Mouse (Mus musculus) kidney, adult 2 months (tissue): ENCODE results near the gene Nub1. TPM values are rescaled to one million over a fixed set of nuclear protein-coding genes. Genes with fewer than 3 reads are reported as not detected.

ENCODE experiments used
- DNase-seq: peaks from one replicate; pipeline ENCODE4 v3.0.0; 2021
- H3K27ac ChIP-seq: fragments of 200-500 bp; 2 replicates; pipeline ENCODE4 v1.5.1; 2012; ENCODE audit warnings: low read depth, low read length, control low read depth, inconsistent platforms; ENCODE audit not compliant: insufficient read depth
- H3K27me3 ChIP-seq: fragments of 200-500 bp; replicated peaks from 2 replicates; pipeline ENCODE4 v1.6.1; 2012; ENCODE audit warnings: mild to moderate bottlenecking, moderate library complexity, low read length, inconsistent platforms; ENCODE audit not compliant: control insufficient read depth, insufficient read depth
- H3K36me3 ChIP-seq: fragments of 200-500 bp; 2 replicates; pipeline ENCODE4 v1.6.1; 2012; ENCODE audit warnings: mild to moderate bottlenecking, moderate library complexity, low read length, inconsistent platforms; ENCODE audit not compliant: control insufficient read depth, insufficient read depth
- H3K4me1 ChIP-seq: fragments of 200-500 bp; 2 replicates; pipeline ENCODE4 v1.6.1; 2011; ENCODE audit warnings: low read length; ENCODE audit not compliant: control insufficient read depth, insufficient read depth
- H3K4me3 ChIP-seq: fragments of 200-500 bp; 2 replicates; pipeline ENCODE4 v1.5.1; 2011; ENCODE audit warnings: mild to moderate bottlenecking, low read depth, low read length, control low read depth; ENCODE audit not compliant: insufficient read depth
- CTCF ChIP-seq: fragments of 200-500 bp; conservative IDR thresholded peaks from 2 replicates; pipeline ENCODE4 v1.5.1; 2011; ENCODE audit warnings: low read depth, mild to moderate bottlenecking, control low read depth, low read length, moderate library complexity, mixed read lengths; ENCODE audit not compliant: insufficient read depth, insufficient read length
- POLR2A ChIP-seq: fragments of 200-500 bp; IDR thresholded peaks from one replicate; pipeline ENCODE4 v1.6.1; 2011; ENCODE audit warnings: low read depth, low read length, control low read depth
- WGBS: fragments of 180-500 bp; shearing (Covaris S2); methylation state at CpG from one replicate; pipeline ENCODE4 v1.1.7; 2018; 5-methylcytosine and 5-hydroxymethylcytosine counted together
- polyA plus RNA-seq: library from polyadenylated mRNA; depleted of rRNA; stranded (reverse); fragments of >200 nt; gene quantifications from 2 replicates; pipeline ENCODE4 v1.2.3, GENCODE M21; 2012

Nub1 gene
- polyA plus RNA-seq, 1 experiment: 37.5 TPM

DNA sequence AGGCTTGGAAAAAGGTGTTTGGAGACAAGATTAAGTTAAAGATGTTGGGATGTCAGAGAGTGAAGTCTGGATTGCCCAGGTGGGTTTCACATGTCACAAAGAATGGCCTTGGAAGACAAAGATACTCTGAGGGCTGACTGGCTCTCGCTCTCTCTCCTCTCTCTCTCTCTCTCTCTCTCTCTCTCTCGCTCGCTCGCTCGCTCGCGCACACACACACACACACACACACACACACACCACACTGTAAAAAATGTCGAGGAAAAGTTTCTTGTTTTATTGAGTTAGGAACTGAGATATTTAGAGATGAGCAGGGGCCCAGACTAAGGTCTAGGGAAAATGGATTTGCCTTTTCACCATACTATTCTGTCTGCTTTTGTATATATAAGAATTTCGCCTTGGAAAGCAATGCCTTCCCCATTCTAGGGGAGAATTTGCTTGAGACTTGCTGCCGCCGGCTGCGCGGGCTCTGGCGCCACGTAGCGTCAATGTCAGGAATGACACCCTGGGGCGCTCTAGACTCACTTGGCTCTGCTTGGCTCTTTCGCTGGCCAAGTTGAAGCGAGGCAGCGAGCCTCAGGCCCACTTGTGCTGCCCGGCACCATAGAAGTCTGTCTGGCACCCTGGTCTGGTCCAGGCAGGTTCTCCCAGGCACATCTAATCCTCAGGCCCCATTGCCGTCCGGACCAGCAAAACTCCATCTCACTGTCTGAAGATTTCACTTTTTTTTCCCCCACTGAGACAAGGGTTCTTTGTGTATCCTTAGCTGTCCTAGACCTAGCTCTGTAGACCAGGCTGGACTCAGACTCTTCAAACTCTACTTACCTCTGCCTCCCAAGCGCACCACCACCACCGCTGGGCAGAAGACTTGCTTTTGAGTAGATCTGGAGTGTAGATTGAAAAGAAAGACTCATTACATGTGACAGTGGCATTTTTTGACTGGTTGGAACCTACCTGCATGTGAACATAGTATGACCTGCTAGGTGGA lies 33.3 kb upstream of the Nub1 start:
- DNase-seq: peak; percentile 84
- 28% methylated on average over 25 of the region's 25 CpGs for WGBS
- Histone ChIP-seq H3K36me3 (no peaks in the 10 kb centered on the region), H3K27me3 (no peaks in the 10 kb centered on the region), H3K4me1 (no peaks in the 10 kb centered on the region), H3K4me3 (no peak overlapping the region), H3K27ac (no peak overlapping the region)
- TF ChIP-seq POLR2A (no peak), CTCF (peak; percentile 93)

DNA sequence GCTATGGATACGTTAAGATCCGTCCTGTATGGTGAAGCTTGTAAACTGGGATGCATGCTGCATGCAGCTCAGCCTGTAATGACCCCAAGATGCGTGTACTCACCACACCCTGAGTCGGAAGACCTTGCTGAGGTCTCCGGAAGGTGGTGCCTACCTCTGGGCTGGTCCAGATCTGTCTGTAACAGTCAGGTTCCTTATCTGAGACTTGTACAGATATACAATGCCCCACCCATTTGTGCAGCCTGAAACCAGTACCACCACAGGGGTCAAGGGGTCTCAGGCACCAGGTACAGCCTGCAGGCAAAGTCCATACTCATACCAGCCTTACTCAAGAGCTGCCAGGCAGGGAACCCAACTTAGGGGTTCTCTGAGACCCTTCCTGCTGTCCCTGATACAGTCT lies 32.6 kb upstream of the Nub1 start:
- Histone ChIP-seq H3K36me3 (no peaks in the 10 kb centered on the region), H3K27ac (no peak overlapping the region), H3K4me3 (no peak overlapping the region), H3K27me3 (no peaks in the 10 kb centered on the region), H3K4me1 (no peaks in the 10 kb centered on the region)
- no peak for TF ChIP-seq CTCF
- no peak for TF ChIP-seq POLR2A
- no peak for DNase-seq
- WGBS: 97% methylated on average over 5 of the region's 5 CpGs

GRCm38 (mm10) chr5:24654491-24654890 lies 30.8 kb upstream of the Nub1 start:
- H3K27ac ChIP-seq: no peak overlapping the region
- no peak overlapping the region for H3K4me3 ChIP-seq
- TF ChIP-seq CTCF (no peak), POLR2A (no peak)
- WGBS: 75% methylated on average over 6 of the region's 6 CpGs
- DNase-seq: no peak
- no peaks in the 10 kb centered on the region for H3K27me3 ChIP-seq
- no peaks in the 10 kb centered on the region for H3K4me1 ChIP-seq
- H3K36me3 ChIP-seq: no peaks in the 10 kb centered on the region

- Histone ChIP-seq H3K4me1 (no peaks in the 10 kb centered on the region), H3K4me3 (no peak overlapping the region), H3K36me3 (no peaks in the 10 kb centered on the region), H3K27me3 (no peaks in the 10 kb centered on the region), H3K27ac (no peak overlapping the region)
- no peak for DNase-seq
- WGBS: 53% methylated on average over 2 of the region's 2 CpGs
- TF ChIP-seq POLR2A (no peak), CTCF (no peak)
Measured at GRCm38 (mm10) chr5:24657113-24657512, 28.2 kb upstream of the Nub1 start.

- Histone ChIP-seq H3K27me3 (no peaks in the 10 kb centered on the region), H3K4me1 (no peaks in the 10 kb centered on the region), H3K4me3 (no peak overlapping the region), H3K27ac (no peak overlapping the region), H3K36me3 (no peaks in the 10 kb centered on the region)
- TF ChIP-seq POLR2A (no peak), CTCF (no peak)
- WGBS: 51% methylated on average over 4 of the region's 4 CpGs
- DNase-seq: no peak
Measured at GRCm38 (mm10) chr5:24659708-24660423, 25.5 kb upstream of the Nub1 start.

DNA sequence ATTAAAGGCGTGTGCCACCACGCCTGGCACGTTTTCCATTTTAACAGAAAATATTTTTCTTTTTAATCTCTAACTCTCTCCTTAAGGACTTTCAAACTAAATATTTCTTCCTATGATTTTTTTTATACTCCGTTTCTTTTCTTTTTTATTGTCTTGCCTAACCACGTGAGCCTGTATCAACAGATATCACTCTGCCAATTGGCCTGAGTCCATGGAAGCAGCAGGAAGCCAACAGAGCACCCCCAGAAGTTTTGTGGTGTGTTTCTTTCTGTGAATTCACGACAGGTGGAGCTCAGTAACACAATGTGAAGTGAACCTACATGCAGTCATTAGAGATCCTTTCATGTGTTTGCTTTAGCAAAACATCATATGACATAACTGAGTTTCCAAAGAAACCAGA lies 23.9 kb upstream of the Nub1 start:
- no peak for TF ChIP-seq CTCF
- TF ChIP-seq POLR2A: no peak
- Histone ChIP-seq H3K36me3 (no peaks in the 10 kb centered on the region), H3K27ac (no peak overlapping the region), H3K4me3 (no peak overlapping the region), H3K27me3 (no peaks in the 10 kb centered on the region), H3K4me1 (no peaks in the 10 kb centered on the region)
- DNase-seq: no peak
- 74% methylated on average over 6 of the region's 6 CpGs for WGBS

- Histone ChIP-seq H3K4me3 (no peak overlapping the region), H3K36me3 (no peaks in the 10 kb centered on the region)
- WGBS: 17% methylated on average over 4 of the region's 4 CpGs
Measured at GRCm38 (mm10) chr5:24674238-24674637, 11.1 kb upstream of the Nub1 start.

More at GRCm38 (mm10) chr5:24674238-24674637, 11.1 kb upstream of the Nub1 start:
- no peak overlapping the region for H3K27ac ChIP-seq
- TF ChIP-seq POLR2A: no peak
- TF ChIP-seq CTCF: peak; percentile 92
- H3K27me3 ChIP-seq: no peaks in the 10 kb centered on the region
- no peaks in the 10 kb centered on the region for H3K4me1 ChIP-seq
- DNase-seq: peak; percentile 84
